Mouse (Mus musculus): ENCODE measurements at regions not wholly inside any gene's neighbourhood (a gene's known extent, or its start where the extent isn't known, plus 50 kb on each side); places are given as distances from the start of the nearest gene placed in this dataset.

DNA sequence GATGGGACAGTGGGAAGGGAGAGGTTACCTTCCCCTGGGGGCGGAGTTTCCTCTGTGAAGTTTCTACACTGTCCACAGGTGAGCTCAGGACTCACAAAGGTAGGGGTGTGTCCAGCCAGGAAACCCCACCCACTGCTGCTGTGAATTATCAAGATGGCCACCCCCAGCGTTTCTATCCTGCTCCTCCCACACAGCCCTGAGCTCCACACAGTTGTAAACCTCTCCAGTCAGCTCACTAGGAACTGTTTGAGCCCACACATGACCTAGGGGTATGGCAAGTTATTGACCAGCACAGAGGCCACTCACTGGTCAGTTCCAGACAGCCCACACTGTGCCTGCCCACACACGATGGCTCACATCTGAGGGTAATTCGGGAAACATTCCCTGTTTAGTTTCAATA is 69.5 kb upstream of the Otos start:
- Histone ChIP-seq H3K27ac (ENCODE audit: insufficient read depth, low read length) (no peak overlapping the region), H3K4me1 (ENCODE audit: control insufficient read depth, insufficient read depth, low read length) (peaks cover 2% of the 10 kb centered on the region), H3K4me3 (ENCODE audit: insufficient read depth, low read length) (no peak overlapping the region)
- no peak for TF ChIP-seq POLR2A (IDR thresholded peaks at IDR 0.05; ENCODE audit: extremely low read depth, insufficient read depth, low read length)
- no peak for TF ChIP-seq CTCF (IDR thresholded peaks at IDR 0.05; ENCODE audit: extremely low read depth, insufficient read depth, low read length)

DNA sequence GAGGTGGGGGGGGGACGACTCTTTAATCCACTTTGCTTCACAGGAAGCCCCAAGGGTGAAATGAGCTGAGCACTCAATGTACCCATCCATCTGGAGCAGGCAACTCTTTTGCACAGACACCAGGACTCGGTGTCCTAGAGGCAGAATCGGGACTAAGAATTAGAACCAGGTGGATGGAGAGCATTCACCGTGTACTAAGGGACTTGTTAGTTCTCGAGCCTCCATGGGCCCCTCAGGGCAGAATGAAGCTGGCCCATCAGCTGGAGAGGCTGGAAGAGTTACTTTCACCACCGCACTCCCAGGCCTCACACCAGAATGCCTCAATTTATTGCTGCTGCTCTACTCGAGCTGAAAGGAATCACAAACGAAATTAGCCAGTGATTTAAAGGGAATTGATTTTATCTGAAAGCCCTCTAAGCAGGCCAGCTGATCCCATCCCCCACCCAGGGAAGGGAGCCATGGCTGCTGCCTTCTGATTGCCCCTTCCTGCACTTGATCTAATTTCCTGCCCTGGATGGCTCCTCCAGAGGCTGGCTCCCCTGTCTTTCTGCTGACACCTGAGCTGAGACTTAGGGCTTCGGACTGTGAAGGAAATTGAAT is 66.2 kb upstream of the Otos start:
- no peak overlapping the region for H3K27ac ChIP-seq (ENCODE audit: insufficient read depth, low read length)
- H3K4me3 ChIP-seq (ENCODE audit: insufficient read depth, low read length) = no peak overlapping the region
- peaks cover 4% of the 10 kb centered on the region for H3K4me1 ChIP-seq (ENCODE audit: control insufficient read depth, insufficient read depth, low read length)

DNA sequence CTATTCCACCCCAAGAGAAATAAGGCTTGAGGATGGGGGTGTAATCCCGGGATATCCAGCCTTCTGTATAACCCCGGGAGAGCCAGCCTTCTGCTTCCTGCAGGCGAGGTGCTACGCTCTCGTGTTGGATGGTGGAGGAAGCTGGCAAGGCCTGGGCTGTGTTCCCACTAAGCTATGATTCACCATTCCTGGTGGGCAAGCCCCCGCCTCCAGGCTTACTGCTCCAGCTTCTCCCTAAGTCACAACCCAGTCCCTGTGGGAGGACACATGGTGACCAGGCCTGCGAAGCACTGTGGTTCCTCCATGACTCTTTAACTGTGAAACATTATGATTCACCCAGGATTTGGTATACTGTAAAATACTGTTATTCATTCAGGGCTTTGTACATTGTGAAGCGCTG is 63.7 kb upstream of the Otos start:
- no peak for TF ChIP-seq CTCF (IDR thresholded peaks at IDR 0.05; ENCODE audit: extremely low read depth, insufficient read depth, low read length)
- TF ChIP-seq POLR2A (IDR thresholded peaks at IDR 0.05; ENCODE audit: extremely low read depth, insufficient read depth, low read length) = no peak
- no peak overlapping the region for H3K4me3 ChIP-seq (ENCODE audit: insufficient read depth, low read length)
- H3K4me1 ChIP-seq (ENCODE audit: control insufficient read depth, insufficient read depth, low read length) = 0 out of 2 replicates have a peak, but pooled peaks cover 2% of the 10 kb centered on the region
- no peak overlapping the region for H3K27ac ChIP-seq (ENCODE audit: insufficient read depth, low read length)

More for the DNA sequence above, 66.2 kb upstream of the Otos start:
- TF ChIP-seq CTCF (IDR thresholded peaks at IDR 0.05; ENCODE audit: extremely low read depth, insufficient read depth, low read length) (no peak), POLR2A (IDR thresholded peaks at IDR 0.05; ENCODE audit: extremely low read depth, insufficient read depth, low read length) (no peak)

DNA sequence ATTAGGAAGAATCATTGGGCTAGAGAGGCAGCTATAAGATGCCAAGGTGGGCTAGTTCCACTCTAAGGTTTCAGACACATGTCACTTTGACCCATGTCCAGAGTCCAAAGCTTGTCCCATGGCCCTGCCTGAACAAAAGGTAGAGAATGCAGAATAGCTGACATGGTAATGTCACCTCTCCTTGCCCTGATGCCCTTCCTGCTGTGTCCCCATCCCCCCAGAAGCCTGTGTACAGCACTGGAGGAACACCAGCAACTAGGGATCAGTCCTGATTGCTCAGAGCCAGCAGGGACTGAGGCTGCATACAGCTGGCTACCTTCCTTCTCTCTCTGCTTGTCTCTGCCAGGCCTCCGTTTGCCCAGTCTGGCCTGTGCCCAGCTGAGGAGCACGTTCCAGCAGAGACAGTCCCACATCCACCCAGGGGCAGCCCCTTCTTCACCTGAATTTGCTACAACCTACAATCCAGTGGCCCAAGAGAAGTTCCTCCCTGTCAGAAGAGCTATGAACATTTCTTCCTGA is 61.7 kb upstream of the Otos start:
- H3K4me1 ChIP-seq (ENCODE audit: control insufficient read depth, insufficient read depth, low read length) = 0 out of 2 replicates have a peak, but pooled peaks cover 2% of the 10 kb centered on the region
- H3K4me3 ChIP-seq (ENCODE audit: insufficient read depth, low read length) = no peak overlapping the region
- TF ChIP-seq POLR2A (IDR thresholded peaks at IDR 0.05; ENCODE audit: extremely low read depth, insufficient read depth, low read length) (no peak), CTCF (IDR thresholded peaks at IDR 0.05; ENCODE audit: extremely low read depth, insufficient read depth, low read length) (no peak)

DNA sequence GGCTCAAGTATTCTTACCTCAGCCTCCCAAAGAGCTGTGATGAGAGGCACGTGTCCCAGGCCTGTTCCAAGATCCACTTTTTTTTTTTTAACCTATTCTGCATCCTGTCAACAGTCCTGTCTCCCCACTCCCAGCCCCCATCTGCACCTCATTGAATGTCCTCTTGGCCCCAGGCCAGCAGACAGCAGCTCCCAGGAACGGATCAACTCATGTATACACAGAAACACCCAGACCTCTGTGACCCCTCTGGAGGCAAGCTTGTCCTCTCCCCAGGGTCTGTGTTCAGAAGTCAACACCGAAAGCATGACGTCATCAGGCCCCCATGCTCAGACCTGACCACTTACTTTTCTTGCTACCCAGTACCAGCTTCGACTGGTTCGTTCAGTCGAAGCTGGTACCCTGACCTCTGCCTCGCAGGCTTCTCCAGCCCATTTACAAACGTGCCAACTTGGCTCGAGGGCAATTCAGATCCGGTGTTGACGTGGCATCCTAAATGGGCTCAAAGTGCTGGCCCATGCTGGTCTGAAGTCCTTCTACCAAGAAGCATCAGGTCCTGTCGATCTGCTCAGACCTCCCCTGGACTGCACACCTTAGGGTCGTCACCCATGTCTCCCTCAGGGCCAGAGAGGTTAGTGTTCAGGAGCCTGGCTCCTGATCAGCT is 60.7 kb upstream of the Otos start:
- no peak for TF ChIP-seq POLR2A (IDR thresholded peaks at IDR 0.05; ENCODE audit: extremely low read depth, insufficient read depth, low read length)
- TF ChIP-seq CTCF (IDR thresholded peaks at IDR 0.05; ENCODE audit: extremely low read depth, insufficient read depth, low read length) = no peak
- no peak overlapping the region for H3K27ac ChIP-seq (ENCODE audit: insufficient read depth, low read length)
- 0 out of 2 replicates have a peak, but pooled peaks cover 2% of the 10 kb centered on the region for H3K4me1 ChIP-seq (ENCODE audit: control insufficient read depth, insufficient read depth, low read length)
- no peak overlapping the region for H3K4me3 ChIP-seq (ENCODE audit: insufficient read depth, low read length)

More for the DNA sequence above, 61.7 kb upstream of the Otos start:
- no peak overlapping the region for H3K27ac ChIP-seq (ENCODE audit: insufficient read depth, low read length)

DNA sequence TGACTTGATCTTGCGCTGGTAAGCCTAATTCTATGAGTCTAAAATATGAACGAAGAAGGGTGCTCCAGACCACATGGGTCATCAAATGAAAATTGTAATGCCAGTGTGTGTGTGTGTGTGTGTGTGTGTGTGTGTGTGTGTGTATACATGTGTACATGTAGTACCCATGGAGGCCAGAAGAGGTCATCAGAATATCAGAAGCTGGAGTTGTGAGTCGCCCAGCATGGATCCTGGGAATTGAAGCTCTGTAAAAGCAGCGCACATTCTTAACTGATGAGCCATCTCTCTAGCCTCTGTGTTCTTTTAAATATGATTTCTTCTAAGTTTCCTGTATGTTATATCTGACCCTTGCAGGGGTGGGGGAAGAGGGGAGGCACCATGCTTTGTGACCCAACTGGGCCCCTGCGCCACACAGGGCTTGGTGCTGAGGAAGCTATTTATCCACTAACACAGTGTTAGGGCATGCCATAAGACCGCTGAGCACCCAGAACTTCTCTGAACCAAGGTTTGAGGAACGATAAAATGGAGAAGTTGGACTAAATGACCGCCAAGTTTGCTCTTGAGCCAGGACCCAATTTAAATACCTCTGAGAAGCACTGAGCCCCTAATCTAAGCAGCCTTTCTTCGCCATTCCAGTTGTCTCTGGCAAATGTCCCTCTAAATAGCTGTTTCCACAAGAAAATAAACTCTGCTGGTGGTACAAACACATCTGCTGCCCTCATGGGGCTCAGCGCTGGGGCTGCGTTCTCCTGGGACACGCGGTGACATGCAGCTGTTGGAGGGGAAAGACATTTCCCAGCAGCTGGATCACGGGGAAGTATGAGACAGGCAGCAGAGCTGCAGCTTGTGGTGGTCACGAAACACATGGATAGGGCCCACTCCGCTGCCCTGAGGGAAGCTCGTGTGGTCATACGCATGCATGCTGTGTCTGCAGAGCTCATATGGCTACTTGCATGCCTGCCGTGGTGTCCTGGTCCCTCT is 59.6 kb upstream of the Otos start:
- no peak for TF ChIP-seq CTCF (IDR thresholded peaks at IDR 0.05; ENCODE audit: extremely low read depth, insufficient read depth, low read length)
- TF ChIP-seq POLR2A (IDR thresholded peaks at IDR 0.05; ENCODE audit: extremely low read depth, insufficient read depth, low read length) = no peak
- Histone ChIP-seq H3K27ac (ENCODE audit: insufficient read depth, low read length) (no peak overlapping the region), H3K4me3 (ENCODE audit: insufficient read depth, low read length) (no peak overlapping the region), H3K4me1 (ENCODE audit: control insufficient read depth, insufficient read depth, low read length) (0 out of 2 replicates have a peak, but pooled peaks cover 2% of the 10 kb centered on the region)

DNA sequence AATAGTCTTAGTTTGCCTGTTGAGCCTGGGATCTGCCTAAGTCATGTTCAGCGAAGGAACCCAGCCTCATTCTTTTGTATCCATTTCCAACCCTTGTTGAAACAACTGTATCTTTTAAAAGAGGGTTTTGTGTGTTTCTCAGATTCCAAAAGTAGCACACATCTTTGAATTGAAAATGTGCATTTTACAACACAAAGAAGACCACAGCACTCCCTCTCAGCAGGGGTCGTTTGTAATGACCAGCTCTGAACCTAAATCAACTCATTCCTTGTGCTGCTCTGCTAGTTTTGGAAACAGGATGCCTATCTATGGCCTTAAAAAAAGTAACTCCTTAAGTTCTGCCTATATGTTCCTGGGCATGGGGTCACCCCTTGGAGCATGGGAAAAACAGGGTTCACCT is 58.8 kb upstream of the Otos start:
- no peak for TF ChIP-seq CTCF (IDR thresholded peaks at IDR 0.05; ENCODE audit: extremely low read depth, insufficient read depth, low read length)
- no peak for TF ChIP-seq POLR2A (IDR thresholded peaks at IDR 0.05; ENCODE audit: extremely low read depth, insufficient read depth, low read length)
- no peak overlapping the region for H3K4me3 ChIP-seq (ENCODE audit: insufficient read depth, low read length)
- 0 out of 2 replicates have a peak, but pooled peaks cover 2% of the 10 kb centered on the region for H3K4me1 ChIP-seq (ENCODE audit: control insufficient read depth, insufficient read depth, low read length)
- H3K27ac ChIP-seq (ENCODE audit: insufficient read depth, low read length) = no peak overlapping the region

DNA sequence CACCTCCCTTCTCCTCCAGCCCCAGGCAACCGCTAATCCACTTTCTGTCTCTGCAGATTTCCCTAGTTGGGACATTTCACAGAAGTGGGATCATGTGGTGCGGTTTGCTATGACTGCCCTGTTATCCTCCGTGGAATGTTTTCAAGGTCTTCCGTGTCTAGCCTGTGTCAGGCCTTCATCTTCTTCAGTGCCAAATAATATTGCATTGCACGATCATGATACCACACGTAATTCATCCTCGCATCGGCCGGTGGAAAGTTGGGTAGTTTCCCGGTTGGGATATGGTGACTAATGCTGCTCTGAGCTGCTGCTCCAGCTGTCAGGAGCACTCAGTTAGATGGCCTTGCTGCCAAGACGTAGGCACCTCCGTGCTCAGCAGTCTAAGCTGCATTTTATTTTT is 55.3 kb upstream of the Otos start:
- Histone ChIP-seq H3K4me1 (ENCODE audit: control insufficient read depth, insufficient read depth, low read length) (peaks cover 3% of the 10 kb centered on the region; the same call in 1 of the 2 replicates), H3K27ac (ENCODE audit: insufficient read depth, low read length) (no peak overlapping the region), H3K4me3 (ENCODE audit: insufficient read depth, low read length) (no peak overlapping the region)
- TF ChIP-seq POLR2A (IDR thresholded peaks at IDR 0.05; ENCODE audit: extremely low read depth, insufficient read depth, low read length) (no peak), CTCF (IDR thresholded peaks at IDR 0.05; ENCODE audit: extremely low read depth, insufficient read depth, low read length) (no peak)

DNA sequence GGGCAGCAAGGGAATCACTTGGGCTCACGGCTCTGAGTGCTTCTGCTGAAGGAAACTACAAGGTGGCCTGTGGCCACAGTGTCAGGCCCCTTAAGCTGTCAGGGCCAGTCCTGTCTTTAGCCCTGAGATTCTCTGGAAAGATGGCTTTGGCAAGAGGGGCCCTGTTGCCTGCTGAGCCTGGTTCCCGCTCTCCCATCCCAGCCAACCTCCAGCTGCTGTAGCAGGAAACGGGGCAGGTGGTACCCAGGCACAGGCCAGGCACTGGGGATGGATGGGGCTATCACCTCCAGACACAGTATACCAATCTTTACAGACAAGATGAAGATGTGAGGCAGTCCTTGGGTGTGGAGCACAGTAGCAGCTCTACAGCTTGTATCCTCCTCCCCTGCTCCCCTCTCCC is 54.6 kb upstream of the Otos start:
- TF ChIP-seq CTCF (IDR thresholded peaks at IDR 0.05; ENCODE audit: extremely low read depth, insufficient read depth, low read length) = no peak
- H3K27ac ChIP-seq (ENCODE audit: insufficient read depth, low read length) = no peak overlapping the region
- H3K4me3 ChIP-seq (ENCODE audit: insufficient read depth, low read length) = no peak overlapping the region
- H3K4me1 ChIP-seq (ENCODE audit: control insufficient read depth, insufficient read depth, low read length) = peaks cover 3% of the 10 kb centered on the region; the same call in 1 of the 2 replicates
